Mouse (Mus musculus) gastrocnemius, postnatal 25 days (tissue): ENCODE measurements around the gene Itpr2. TPM values are rescaled to one million over a fixed set of nuclear protein-coding genes. Genes with fewer than 3 reads are reported as not detected.

ENCODE experiments used
- DNase-seq: peaks from one replicate; pipeline ENCODE4 v3.0.0; 2022
- total RNA-seq, 2 experiments: library from RNA; stranded (reverse); gene quantifications; 1 replicate in 1 of 2; 2 replicates in 1 of 2; pipeline ENCODE4 v1.2.3; 2021

The Itpr2 gene
- total RNA-seq, 2 experiments from 2014 or later = 8.5 to 9.4 TPM

- DNase-seq = no peak
Measured at GRCm38 (mm10) chr6:146108695-146109094, 393.3 kb downstream of the Itpr2 start.

- no peak for DNase-seq
Measured at GRCm38 (mm10) chr6:146107117-146107832, 394.7 kb downstream of the Itpr2 start.

- DNase-seq = no peak
Measured at GRCm38 (mm10) chr6:146083056-146083961, 418.7 kb downstream of the Itpr2 start.

GRCm38 (mm10) chr6:146082476-146082875, 419.5 kb downstream of the Itpr2 start:
- no peak for DNase-seq

- no peak for DNase-seq
Measured at GRCm38 (mm10) chr6:146081578-146081977, 420.4 kb downstream of the Itpr2 start.

GRCm38 (mm10) chr6:146080546-146081512, 421.2 kb downstream of the Itpr2 start:
- DNase-seq = no peak

GRCm38 (mm10) chr6:146079734-146080443, 422.1 kb downstream of the Itpr2 start:
- DNase-seq = no peak

GRCm38 (mm10) chr6:146079261-146079660, 422.8 kb downstream of the Itpr2 start:
- DNase-seq = peak; percentile 67

- DNase-seq = no peak
Measured at GRCm38 (mm10) chr6:146078136-146078535, 423.9 kb downstream of the Itpr2 start.

GRCm38 (mm10) chr6:146077124-146077889, 424.7 kb downstream of the Itpr2 start:
- no peak for DNase-seq

- no peak for DNase-seq
Measured at GRCm38 (mm10) chr6:146072842-146073241, 429.2 kb downstream of the Itpr2 start.

GRCm38 (mm10) chr6:146071883-146072282, 430.1 kb downstream of the Itpr2 start:
- DNase-seq = no peak

Other genes with a start within 250 kb of the Itpr2 start
- 10 to 100 TPM; 46.0 to 46.4 TPM for gene Fgfr1op2, start 75.0 kb upstream of the Itpr2 start, total RNA-seq
- 10 to 100 TPM; 12.9 to 13.6 TPM for gene Ints13, start 75.6 kb upstream of the Itpr2 start, total RNA-seq
- gene Med21, start 140.3 kb upstream of the Itpr2 start, total RNA-seq = 10 to 100 TPM; 37.6 to 37.7 TPM
- gene Tm7sf3, start 140.6 kb upstream of the Itpr2 start, total RNA-seq = 1 to 10 TPM; 7.3 to 9.5 TPM
- 1 to 10 TPM; 5.9 to 8.6 TPM for gene Stk38l, start 222.8 kb upstream of the Itpr2 start, total RNA-seq